Mouse (Mus musculus) ES-E14 (cell line): ENCODE data around the gene Clstn1.

Experiments used
- CHD2 ChIP-seq: IDR thresholded peaks from 2 replicates; pipeline ENCODE4 v1.6.1; 2014; ENCODE audit warnings: mild to moderate bottlenecking, low read depth, low read length, inconsistent platforms
- HCFC1 ChIP-seq: IDR thresholded peaks from 2 replicates; pipeline ENCODE4 v1.6.1; 2012; ENCODE audit warnings: low read length, inconsistent platforms, borderline replicate concordance; ENCODE audit not compliant: insufficient read depth
- MAFK ChIP-seq: IDR thresholded peaks from 2 replicates; pipeline ENCODE4 v1.6.1; 2014; ENCODE audit warnings: mild to moderate bottlenecking, low read depth, low read length, inconsistent platforms; ENCODE audit not compliant: insufficient read depth
- ZC3H11A ChIP-seq: IDR thresholded peaks from 2 replicates; pipeline ENCODE4 v1.6.1; 2012; ENCODE audit warnings: low read depth, mild to moderate bottlenecking, inconsistent platforms, low read length, borderline replicate concordance
- ZNF384 ChIP-seq: IDR thresholded peaks from 2 replicates; pipeline ENCODE4 v1.6.1; 2012; ENCODE audit warnings: low read depth, low read length, inconsistent platforms

DNA sequence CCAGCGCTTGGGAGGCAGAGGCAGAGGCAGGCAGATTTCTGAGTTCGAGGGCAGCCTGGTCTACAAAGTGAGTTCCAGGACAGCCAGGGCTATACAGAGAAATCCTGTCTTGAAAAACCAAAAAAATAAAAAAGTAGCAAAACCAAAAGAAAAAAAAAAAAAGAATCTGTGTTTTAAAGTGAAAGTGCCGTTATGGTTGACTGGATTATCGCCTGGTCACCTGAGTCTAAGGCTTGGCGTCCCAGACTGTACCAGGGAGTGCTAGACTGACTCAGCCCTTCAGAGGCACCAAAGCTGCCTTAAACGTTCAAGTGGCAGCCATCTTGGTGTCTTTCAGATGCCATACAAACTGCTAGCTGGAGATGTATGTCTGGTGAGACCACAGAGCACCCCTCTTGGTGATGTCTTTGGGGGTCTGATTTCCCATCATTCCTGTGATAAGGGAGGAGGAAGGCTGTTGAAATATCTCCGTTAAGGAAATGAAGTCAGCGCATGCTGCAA, 49.7 kb downstream of the Clstn1 start:
- TF ChIP-seq MAFK (no peak), ZNF384 (no peak), CHD2 (no peak), HCFC1 (no peak), ZC3H11A (no peak)
